Mouse (Mus musculus) lung, embryonic 16.5 days (tissue): ENCODE measurements around the gene Il6ra. TPM values are rescaled to one million over a fixed set of nuclear protein-coding genes. Genes with fewer than 3 reads are reported as not detected.
A peak's percentile ranks its signal among the peaks of the same experiment; 100 is the strongest.

Experiments
- ATAC-seq: fragments of 200-750 bp; cut with Nextera tagmentation; 2 replicates; pipeline ENCODE4 v1.8.0; 2017; ENCODE audit warnings: low read depth, mild to moderate bottlenecking, moderate library complexity
- H3K27ac ChIP-seq: fragments of 300-500 bp; sonication (generic); 2 replicates; pipeline ENCODE4 v1.5.1; 2014; ENCODE audit warnings: mild to moderate bottlenecking, control low read depth, low read length
- H3K27me3 ChIP-seq: fragments of 300-500 bp; sonication (generic); 2 replicates; pipeline ENCODE4 v1.6.1; 2014; ENCODE audit warnings: low read depth, low read length, mixed read lengths; ENCODE audit not compliant: control insufficient read depth, insufficient read depth
- H3K36me3 ChIP-seq: fragments of 300-500 bp; sonication (generic); 2 replicates; pipeline ENCODE4 v1.6.1; 2014; ENCODE audit warnings: low read length; ENCODE audit not compliant: control insufficient read depth, insufficient read depth
- H3K4me1 ChIP-seq: fragments of 300-500 bp; sonication (generic); replicated peaks from 2 replicates; pipeline ENCODE4 v1.6.1; 2014; ENCODE audit warnings: low read length, mixed read lengths; ENCODE audit not compliant: control insufficient read depth, insufficient read depth
- H3K4me2 ChIP-seq: fragments of 300-500 bp; sonication (generic); 2 replicates; pipeline ENCODE4 v1.6.1; 2014; ENCODE audit warnings: low read depth, low read length, control low read depth
- H3K4me3 ChIP-seq: fragments of 300-500 bp; sonication (generic); 2 replicates; pipeline ENCODE4 v1.5.1; 2014; ENCODE audit warnings: mild to moderate bottlenecking, low read length, control low read depth
- H3K9ac ChIP-seq: fragments of 300-500 bp; sonication (generic); 2 replicates; pipeline ENCODE4 v1.6.1; 2014; ENCODE audit warnings: low read length, control low read depth
- H3K9me3 ChIP-seq: fragments of 300-500 bp; sonication (generic); 2 replicates; pipeline ENCODE4 v1.6.1; 2016; ENCODE audit warnings: low read length; ENCODE audit not compliant: control insufficient read depth
- WGBS: fragments of 180-500 bp; shearing (Covaris S2); extraction: QIAGEN DNeasy Blood & Tissue Kit; methylation state at CpG from one replicate; pipeline ENCODE4 v1.1.7; 2014; 5-methylcytosine and 5-hydroxymethylcytosine counted together
- polyA plus RNA-seq: library from polyadenylated mRNA; unstranded; fragments of >200 nt; fragmentation: Nextera tagmentation; extraction: Ambion mirVana; gene quantifications from 2 replicates; pipeline ENCODE4 v1.2.1, GENCODE M21; 2015

Il6ra gene
- 5.2 and 5.6 TPM in 2 replicates for polyA plus RNA-seq

- peak; percentile 91 for ATAC-seq
- H3K9ac ChIP-seq: peak within 1 kb of the TSS; percentile 70
- H3K36me3 ChIP-seq: no peaks in the 10 kb centered on the region
- peaks cover 10% of the 10 kb centered on the region for H3K4me1 ChIP-seq
- 2% methylated on average over 74 of the region's 75 CpGs for WGBS
- peaks cover 8% of the 10 kb centered on the region; the same call in 1 of the 2 replicates for H3K27me3 ChIP-seq
- no peaks in the 10 kb centered on the region for H3K9me3 ChIP-seq
- H3K4me2 ChIP-seq: peak within 1 kb of the TSS; percentile 98
- H3K4me3 ChIP-seq: peak within 1 kb of the TSS; percentile 60
- H3K27ac ChIP-seq: peak within 1 kb of the TSS; percentile 65
Measured at GRCm38 (mm10) chr3:89912543-89913391, at the start of gene Il6ra. Gene Il6ra (minus strand): TSS chr3:89913196.

- 3% methylated on average over 14 of the region's 14 CpGs for WGBS
- H3K36me3 ChIP-seq: peaks cover 6% of the 10 kb centered on the region
- peak overlapping the region; percentile 93 for H3K4me3 ChIP-seq
- peak overlapping the region; percentile 95 for H3K9ac ChIP-seq
- H3K4me2 ChIP-seq: peak overlapping the region; percentile 90
- H3K4me1 ChIP-seq: peaks cover 29% of the 10 kb centered on the region
- no peaks in the 10 kb centered on the region for H3K9me3 ChIP-seq
- H3K27ac ChIP-seq: peak overlapping the region; percentile 98
- ATAC-seq: peak; percentile 1; the same call in 1 of the 2 replicates
- H3K27me3 ChIP-seq: no peaks in the 10 kb centered on the region
Measured at GRCm38 (mm10) chr3:89962059-89962750, 49.2 kb upstream of the Il6ra start.

GRCm38 (mm10) chr3:89961436-89961835 is 48.4 kb upstream of the Il6ra start:
- peak overlapping the region; percentile 98 for H3K27ac ChIP-seq
- ATAC-seq: no peak
- WGBS: 25% methylated on average over 4 of the region's 4 CpGs
- peaks cover 10% of the 10 kb centered on the region for H3K36me3 ChIP-seq
- peaks cover 29% of the 10 kb centered on the region for H3K4me1 ChIP-seq
- no peaks in the 10 kb centered on the region for H3K27me3 ChIP-seq
- H3K9me3 ChIP-seq: no peaks in the 10 kb centered on the region
- peak overlapping the region; percentile 90 for H3K4me2 ChIP-seq
- peak overlapping the region; percentile 93 for H3K4me3 ChIP-seq
- H3K9ac ChIP-seq: peak overlapping the region; percentile 95

- Histone ChIP-seq H3K27me3 (no peaks in the 10 kb centered on the region), H3K9me3 (no peaks in the 10 kb centered on the region), H3K9ac (peak overlapping the region; percentile 70), H3K4me1 (peaks cover 29% of the 10 kb centered on the region), H3K4me3 (peak overlapping the region; percentile 93), H3K27ac (peak overlapping the region; percentile 27; the same call in 1 of the 2 replicates), H3K36me3 (peaks cover 16% of the 10 kb centered on the region), H3K4me2 (peak overlapping the region; percentile 90)
- 0% methylated on average over 29 of the region's 30 CpGs for WGBS
- peak; percentile 90 for ATAC-seq
Measured at GRCm38 (mm10) chr3:89960469-89960868, 47.5 kb upstream of the Il6ra start.

GRCm38 (mm10) chr3:89959435-89959834 is 46.4 kb upstream of the Il6ra start:
- H3K9me3 ChIP-seq: no peaks in the 10 kb centered on the region
- H3K9ac ChIP-seq: no peak overlapping the region
- no peaks in the 10 kb centered on the region for H3K27me3 ChIP-seq
- H3K36me3 ChIP-seq: peaks cover 21% of the 10 kb centered on the region
- peaks cover 24% of the 10 kb centered on the region for H3K4me1 ChIP-seq
- H3K4me3 ChIP-seq: no peak overlapping the region
- no peak overlapping the region for H3K4me2 ChIP-seq
- no peak overlapping the region for H3K27ac ChIP-seq
- WGBS: 82% methylated on average over 4 of the region's 4 CpGs
- no peak for ATAC-seq

GRCm38 (mm10) chr3:89957880-89958279 is 44.9 kb upstream of the Il6ra start:
- no peak for ATAC-seq
- WGBS: 93% methylated on average over 9 of the region's 9 CpGs
- no peak overlapping the region for H3K4me3 ChIP-seq
- H3K4me1 ChIP-seq: peaks cover 24% of the 10 kb centered on the region
- no peaks in the 10 kb centered on the region for H3K27me3 ChIP-seq
- H3K36me3 ChIP-seq: peaks cover 31% of the 10 kb centered on the region
- H3K4me2 ChIP-seq: no peak overlapping the region
- H3K9me3 ChIP-seq: no peaks in the 10 kb centered on the region
- no peak overlapping the region for H3K27ac ChIP-seq
- H3K9ac ChIP-seq: no peak overlapping the region

- Histone ChIP-seq H3K4me2 (no peak overlapping the region), H3K4me1 (peaks cover 13% of the 10 kb centered on the region), H3K36me3 (peaks cover 44% of the 10 kb centered on the region), H3K27me3 (no peaks in the 10 kb centered on the region), H3K9ac (no peak overlapping the region), H3K9me3 (no peaks in the 10 kb centered on the region), H3K4me3 (no peak overlapping the region), H3K27ac (no peak overlapping the region)
- 87% methylated on average over 7 of the region's 7 CpGs for WGBS
- no peak for ATAC-seq
Measured at GRCm38 (mm10) chr3:89956177-89956971, 43.4 kb upstream of the Il6ra start.

GRCm38 (mm10) chr3:89953420-89953819 is 40.4 kb upstream of the Il6ra start:
- WGBS: 4% methylated on average over 4 of the region's 4 CpGs
- H3K4me1 ChIP-seq: no peaks in the 10 kb centered on the region
- peak; percentile 74; the same call in 1 of the 2 replicates for ATAC-seq

More at GRCm38 (mm10) chr3:89953420-89953819, 40.4 kb upstream of the Il6ra start:
- Histone ChIP-seq H3K9ac (no peak overlapping the region), H3K4me2 (no peak overlapping the region), H3K36me3 (peaks cover 67% of the 10 kb centered on the region), H3K27ac (no peak overlapping the region), H3K27me3 (no peaks in the 10 kb centered on the region), H3K4me3 (no peak overlapping the region), H3K9me3 (no peaks in the 10 kb centered on the region)
